Mouse (Mus musculus): ENCODE data around the gene Rd3.

The Rd3 gene

GRCm38 (mm10) chr1:191963948-191964772, 13.0 kb upstream of the Rd3 start:
- DNase-seq (ENCODE audit: low read depth, low spot score): peak; percentile 66

DNA sequence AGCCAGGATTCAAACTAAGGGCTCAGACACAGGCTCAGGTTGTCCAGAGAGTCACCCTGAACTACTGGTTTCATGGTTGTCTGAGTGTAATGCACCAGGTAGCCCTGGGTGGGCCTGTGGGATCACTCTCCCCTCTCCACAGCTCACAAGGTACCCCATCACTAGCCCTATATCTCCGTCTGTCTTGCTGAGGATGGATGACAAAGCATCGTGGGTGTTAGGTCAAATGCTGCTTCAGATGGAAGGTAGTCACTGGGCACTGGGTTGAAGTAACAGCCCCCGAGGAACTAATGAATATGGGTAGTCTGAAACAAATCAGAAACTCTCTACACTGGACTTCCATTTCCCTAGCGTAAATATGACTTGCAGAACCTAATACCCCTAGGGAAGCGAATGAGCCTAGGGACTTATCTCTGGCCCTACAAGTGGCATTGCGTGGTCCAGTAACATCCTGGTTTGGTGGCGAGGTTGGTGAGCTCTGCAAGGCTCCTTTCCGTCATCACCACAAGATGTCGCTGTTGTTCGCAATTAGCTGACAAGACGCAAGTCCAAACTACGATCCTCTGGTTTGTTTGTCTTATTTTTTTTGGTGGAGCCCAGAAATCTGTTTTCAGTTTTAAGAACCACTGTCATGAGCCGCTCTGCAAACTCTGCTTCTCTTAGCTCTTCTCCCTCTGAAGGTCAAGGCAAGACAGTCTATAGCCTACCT, 12.2 kb upstream of the Rd3 start:
- DNase-seq (ENCODE audit: low read depth, low spot score): peak; percentile 63

DNA sequence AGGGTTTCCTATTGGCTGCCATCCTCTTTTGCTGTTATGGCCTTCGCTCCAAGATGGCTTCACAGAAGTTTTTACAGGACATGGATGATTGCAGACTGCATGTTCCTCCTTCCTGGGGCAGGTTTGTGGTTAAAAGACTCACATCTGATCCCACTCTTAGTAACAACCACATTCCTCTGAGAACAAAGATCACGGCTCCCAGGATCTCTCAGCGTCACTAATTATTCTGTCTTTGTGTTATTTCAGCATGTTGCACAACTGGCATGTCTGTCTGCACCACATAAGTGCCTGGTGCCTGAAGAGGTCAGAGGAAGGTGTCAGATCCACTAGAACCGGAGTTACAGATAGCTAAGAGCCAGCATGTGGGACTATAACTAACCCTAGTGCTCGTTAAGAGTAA, 7.2 kb upstream of the Rd3 start:
- DNase-seq (ENCODE audit: low read depth, low spot score): no peak

DNA sequence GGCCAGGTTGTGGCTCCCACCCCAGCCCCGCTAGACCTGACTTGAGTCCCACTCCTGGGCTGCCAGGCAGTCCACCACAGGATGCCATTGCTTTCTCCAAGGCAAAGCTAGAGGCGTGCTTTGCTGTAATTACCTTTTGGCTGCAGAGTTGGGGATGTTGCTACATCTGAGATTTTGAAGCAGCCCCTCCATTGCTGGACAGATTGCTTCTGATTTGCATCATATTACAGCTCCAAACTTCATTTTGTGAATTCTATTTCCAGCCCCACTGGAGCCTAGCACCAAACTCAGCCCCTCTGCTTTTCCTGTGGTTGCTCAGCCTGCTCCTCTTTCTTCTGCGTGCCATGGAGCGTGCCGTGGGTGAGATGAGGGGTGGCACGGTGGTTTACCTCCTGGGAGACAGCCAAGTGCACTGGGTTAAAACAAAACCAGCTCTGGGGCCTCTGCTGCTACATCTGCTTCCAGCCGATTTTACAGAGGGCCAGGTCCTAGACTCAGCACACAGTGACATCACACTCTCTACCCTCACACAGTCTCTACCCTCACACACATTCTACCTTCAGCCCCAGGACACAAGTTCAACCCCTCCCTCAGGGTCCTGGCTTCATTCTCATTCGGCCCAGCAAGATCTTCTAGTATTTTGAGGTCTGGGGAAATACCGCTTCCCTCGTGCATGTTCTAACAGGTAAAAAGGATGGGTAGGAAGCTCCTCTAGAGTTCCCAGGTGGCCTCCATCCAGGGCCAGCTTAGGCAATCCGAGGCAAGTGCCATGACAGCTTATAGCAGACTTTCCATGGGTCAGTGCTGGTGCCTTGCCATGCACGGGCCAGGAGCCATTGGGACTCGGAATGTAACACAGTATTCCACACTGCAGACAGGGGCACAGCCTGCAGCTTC, 2.4 kb upstream of the Rd3 start:
- no peak for DNase-seq (ENCODE audit: low read depth, low spot score)

DNA sequence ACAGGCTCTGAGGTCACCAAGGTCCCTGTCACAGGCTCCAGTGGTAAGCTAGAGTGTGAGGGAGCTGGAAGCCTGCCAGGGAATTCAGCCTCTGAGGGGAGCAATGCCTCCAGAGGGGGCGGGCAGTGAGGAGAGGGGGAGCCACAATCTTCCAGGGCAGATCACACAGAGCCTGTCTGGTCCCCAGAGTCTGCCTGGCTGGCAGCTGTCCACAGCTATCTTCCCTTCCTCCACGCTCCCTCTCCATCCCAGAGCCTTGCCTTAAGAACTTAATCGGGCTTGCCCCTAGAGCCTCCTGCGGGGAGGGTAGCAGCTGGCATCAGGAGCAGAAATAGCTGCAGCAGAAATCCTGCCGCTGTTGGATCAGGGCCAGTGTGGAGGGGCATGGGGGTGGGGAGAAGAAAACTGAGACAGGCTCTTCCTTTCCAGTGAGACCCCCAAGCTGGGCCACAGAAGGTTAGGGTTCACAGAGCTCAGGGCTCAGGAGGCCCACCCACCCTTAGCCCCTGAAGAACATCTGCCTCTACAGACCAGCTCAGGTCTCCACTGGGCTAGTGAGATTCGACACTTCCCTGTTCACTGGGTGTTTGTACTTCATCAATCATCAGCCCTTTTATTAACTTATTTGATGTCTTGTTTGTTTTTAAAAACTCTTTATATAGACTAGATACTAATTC, 4.4 kb downstream of the Rd3 start:
- DNase-seq (ENCODE audit: low read depth, low spot score): no peak

- DNase-seq (ENCODE audit: low read depth, low spot score): no peak
Measured at GRCm38 (mm10) chr1:191986674-191987480, 9.7 kb downstream of the Rd3 start.

- DNase-seq (ENCODE audit: low read depth, low spot score): no peak
Measured at GRCm38 (mm10) chr1:191987481-191987769, 10.3 kb downstream of the Rd3 start.

GRCm38 (mm10) chr1:191988646-191989045, 11.5 kb downstream of the Rd3 start:
- DNase-seq (ENCODE audit: low read depth, low spot score): no peak

DNA sequence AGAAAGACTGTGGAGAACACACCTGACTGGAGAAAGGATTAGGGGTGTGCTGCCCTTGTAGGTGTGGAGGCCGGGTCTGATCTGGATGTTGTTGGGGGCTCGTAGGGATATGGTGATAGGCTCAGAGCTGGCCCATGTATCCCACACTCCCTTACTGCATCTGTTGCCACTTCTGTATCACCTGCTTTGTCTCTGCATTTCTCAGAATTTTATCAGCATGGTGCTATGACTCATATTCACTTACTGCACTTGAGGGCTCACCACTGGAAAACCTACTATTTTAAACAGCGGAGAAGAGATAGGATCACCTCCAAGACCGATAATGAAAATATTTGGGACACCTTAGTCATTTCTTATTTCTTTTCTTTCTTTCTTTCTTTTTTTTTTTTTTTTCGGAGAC, 11.9 kb downstream of the Rd3 start:
- DNase-seq (ENCODE audit: low read depth, low spot score): no peak

DNA sequence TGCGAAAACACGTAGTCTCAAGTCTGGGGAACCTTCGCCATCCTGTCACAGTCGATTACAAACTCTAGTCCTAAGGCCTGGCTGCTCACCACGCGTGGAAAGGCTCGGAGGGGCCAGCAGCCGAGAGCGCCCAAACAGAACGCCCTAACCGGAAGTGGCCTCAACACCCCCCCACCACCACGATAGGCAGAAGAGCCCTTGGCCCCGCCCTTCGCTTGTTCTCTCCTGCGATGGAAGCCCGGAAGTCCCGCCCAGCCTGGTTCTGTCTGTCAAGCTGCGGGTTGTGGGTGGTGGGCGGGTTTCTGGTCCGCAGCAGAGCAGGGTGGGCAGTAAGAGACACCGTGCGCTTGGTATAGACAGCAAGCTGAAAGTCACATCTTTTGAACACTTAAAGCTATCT, 12.8 kb downstream of the Rd3 start:
- DNase-seq (ENCODE audit: low read depth, low spot score): peak; percentile 65

- DNase-seq (ENCODE audit: low read depth, low spot score): no peak
Measured at GRCm38 (mm10) chr1:191992040-191992780, 15.0 kb downstream of the Rd3 start.

DNA sequence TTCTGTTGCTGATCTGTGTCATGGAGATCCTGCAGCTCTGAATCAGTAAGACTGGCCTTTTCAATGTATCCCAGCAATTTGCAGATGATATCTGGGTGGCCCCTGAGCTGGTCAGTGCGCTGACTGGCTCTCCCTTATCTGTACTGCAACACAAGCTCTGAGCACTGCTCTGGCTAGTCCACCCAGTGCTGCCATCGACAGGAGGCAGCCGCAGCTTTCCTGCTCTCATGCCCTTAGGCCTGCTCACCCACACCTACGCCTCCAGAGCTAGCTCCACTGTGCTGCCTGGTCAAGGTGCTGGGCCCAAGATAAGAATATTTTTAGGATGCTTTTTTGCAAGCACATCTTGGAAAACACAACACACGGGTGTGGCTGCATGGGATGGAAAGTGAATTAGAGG, 17.3 kb downstream of the Rd3 start:
- no peak for DNase-seq (ENCODE audit: low read depth, low spot score)

- DNase-seq (ENCODE audit: low read depth, low spot score): no peak
Measured at GRCm38 (mm10) chr1:191995488-191995887, 18.3 kb downstream of the Rd3 start.

GRCm38 (mm10) chr1:191995916-191996315, 18.7 kb downstream of the Rd3 start:
- DNase-seq (ENCODE audit: low read depth, low spot score): no peak

DNA sequence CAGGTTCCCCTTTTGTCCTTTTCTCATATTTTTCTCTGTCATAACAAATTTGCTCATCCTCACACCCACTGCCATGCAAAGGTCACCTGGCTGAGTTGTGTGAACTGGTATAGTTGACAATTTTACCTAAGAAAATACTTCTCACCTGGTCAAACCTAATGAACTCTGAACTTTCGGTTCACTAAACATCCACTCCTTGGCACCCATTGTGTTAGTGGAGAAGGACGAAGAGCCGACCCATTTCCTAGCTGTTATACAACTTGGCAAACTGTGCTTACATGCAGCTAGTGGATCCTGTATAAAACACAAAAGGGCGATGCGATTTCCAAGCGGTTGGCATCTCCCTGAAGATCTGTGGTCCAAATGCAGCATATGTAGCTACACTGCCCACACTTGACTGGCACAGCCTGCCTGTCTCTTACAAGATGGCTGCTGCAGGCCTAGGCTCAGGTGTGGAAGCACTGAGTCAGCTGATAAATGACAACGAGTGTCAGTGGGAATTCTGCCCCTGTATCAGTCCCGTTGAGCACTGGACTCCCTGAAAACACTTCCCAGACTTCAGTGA, 19.5 kb downstream of the Rd3 start:
- no peak for DNase-seq (ENCODE audit: low read depth, low spot score)

DNA sequence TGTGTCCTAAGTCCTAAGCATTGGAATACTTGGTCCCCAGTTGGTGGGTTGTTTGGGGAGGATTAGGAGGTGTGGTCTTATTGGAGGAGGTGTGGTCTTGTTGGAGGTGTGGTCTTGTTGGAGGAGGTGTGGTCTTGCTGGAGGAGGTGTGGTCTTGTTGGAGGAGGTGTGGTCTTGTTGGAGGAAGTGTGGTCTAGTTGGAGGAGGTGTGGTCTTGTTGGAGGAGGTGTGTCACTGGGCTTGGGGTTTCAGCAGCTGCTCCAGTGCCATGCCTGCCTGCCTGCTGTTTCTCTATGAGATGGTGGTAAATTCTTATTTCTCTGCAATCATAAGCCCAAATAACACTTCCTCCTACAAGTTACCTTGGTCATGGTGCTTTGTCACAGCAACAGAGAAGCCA, 21.9 kb downstream of the Rd3 start:
- no peak for DNase-seq (ENCODE audit: low read depth, low spot score)

All from WW6 (cell line).